Mouse (Mus musculus): ENCODE measurements around the gene Gm11042.

Gm11042 gene

DNA sequence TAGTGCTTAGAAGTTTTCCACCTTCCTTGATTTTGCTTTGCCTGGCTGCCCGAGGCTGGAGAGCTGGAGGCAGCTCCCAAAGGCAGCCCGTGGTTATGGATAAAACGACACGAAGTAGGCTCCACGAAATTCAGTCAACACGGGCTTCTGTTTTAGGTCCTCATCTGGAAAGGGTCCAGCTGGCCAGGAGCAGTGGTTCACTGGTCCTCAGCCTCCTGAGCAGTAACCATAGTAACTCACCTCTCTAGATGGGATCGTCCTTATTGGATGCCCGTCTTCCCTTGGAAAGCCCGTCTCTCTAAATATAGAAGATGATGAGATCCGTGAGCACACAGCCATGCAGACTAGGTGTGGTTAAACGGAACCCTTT is 31.5 kb downstream of the Gm11042 start:
- DNase-seq (ENCODE audit: extremely low read depth, low read depth, low spot score), result no peak

DNA sequence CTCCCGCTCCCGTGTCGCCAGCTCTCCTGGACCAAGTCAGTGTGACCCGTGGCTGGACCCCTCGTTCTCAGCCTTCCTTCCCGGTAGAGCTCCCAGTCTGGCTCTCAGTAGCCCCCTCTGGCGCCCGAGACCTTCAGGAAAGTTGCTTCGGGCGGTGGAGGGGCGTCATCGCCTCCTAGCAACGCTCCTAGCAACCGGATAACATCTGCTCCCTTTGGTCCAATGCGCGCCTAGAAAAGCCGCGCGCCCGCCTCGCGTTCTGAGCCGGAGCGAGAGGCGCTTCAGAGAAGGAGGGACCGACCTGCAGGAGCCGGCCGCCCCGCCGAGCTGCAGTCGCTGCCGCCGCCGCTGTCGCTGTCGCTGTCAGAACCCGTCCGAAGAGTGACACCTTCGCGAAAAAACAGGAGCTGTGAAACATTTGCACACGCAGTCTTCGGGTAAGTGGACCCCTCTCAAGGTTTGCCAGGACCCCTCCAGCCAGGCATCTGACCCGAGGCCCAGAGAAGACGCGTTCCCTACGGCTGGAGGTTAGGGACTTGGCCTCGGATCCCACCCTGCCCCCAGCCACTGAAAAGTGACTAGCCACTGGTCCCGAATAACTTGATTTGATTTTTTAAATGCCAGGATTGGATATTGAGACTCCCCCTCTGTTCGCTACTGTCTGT is 32.0 kb downstream of the Gm11042 start:
- no peak for DNase-seq (ENCODE audit: extremely low read depth, low read depth, low spot score)

DNA sequence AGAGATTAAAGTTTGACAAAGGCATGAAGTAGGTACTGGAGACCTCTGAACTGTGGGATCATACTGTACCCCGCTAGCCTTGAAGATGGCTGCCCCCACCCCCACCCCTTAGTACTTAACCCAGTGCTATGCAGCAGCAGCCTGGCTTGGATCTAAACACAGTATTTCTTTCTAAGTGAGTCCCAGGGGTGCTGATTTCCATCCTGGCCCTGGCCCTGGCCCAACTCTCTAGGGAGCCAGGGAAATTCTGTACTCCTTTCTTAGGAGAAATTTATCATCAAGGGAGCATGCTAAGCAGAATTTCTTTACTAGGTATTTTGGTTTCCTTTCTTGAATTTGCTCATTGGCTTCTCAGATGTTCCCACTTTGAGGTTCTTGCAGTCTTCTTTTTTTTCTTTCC is 33.3 kb downstream of the Gm11042 start:
- no peak for DNase-seq (ENCODE audit: extremely low read depth, low read depth, low spot score)

DNA sequence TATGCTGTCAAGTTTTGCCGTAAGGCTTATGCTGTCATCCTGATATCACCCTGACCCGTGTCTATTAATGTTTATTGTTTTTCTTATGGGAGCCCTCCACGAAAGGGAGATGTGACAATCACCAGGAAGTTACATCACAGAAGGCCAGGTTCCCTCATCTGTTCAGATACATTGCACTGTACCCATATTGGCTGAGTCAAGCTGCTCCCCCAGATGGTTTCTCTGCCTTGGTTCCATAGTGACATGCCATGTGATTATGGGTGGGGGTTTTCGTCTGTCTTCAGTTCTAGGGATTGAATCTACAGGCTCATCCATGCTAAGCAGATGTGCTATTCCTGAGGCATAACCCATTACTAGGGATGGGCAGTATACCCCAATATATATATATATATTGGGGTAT is 34.8 kb downstream of the Gm11042 start:
- no peak for DNase-seq (ENCODE audit: extremely low read depth, low read depth, low spot score)

DNA sequence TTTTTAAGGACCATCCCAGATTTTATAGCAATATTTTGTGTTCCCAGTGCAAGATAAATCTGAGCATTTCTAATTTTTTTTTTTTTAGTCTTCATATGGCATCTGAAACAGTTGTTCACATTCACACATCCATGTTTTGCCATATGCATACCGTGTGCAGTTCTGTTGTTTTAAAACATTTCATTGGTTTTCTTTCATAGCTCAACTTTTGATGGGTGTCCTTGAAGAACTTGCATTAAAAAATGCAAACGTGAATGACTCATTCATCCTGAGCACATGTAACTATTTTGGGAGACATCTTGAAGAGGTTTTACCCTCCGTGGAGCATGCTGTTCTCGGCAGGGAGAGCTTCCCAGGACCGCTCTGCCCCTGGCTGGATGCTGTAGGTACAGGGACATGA is 38.9 kb downstream of the Gm11042 start:
- DNase-seq (ENCODE audit: extremely low read depth, low read depth, low spot score), result no peak

DNA sequence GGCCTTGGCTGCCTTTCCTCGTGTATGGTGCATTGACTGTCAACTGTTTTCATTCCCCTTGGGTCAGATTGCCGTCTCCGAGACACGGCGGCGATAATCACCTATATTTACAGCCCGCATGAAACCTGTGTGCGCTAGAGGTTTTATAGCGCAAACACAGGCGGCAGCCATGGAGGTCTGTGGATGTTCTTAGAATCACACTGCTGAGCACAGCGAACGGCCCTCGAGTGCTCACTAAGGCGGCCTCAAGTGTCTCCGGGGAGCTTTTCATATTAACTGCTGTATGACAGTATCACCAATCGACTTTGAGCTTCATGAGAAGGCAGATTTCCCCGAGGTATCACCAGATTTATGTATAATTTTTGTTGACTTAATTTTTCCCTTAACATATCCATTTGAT is 43.6 kb downstream of the Gm11042 start:
- DNase-seq (ENCODE audit: extremely low read depth, low read depth, low spot score), result no peak

DNA sequence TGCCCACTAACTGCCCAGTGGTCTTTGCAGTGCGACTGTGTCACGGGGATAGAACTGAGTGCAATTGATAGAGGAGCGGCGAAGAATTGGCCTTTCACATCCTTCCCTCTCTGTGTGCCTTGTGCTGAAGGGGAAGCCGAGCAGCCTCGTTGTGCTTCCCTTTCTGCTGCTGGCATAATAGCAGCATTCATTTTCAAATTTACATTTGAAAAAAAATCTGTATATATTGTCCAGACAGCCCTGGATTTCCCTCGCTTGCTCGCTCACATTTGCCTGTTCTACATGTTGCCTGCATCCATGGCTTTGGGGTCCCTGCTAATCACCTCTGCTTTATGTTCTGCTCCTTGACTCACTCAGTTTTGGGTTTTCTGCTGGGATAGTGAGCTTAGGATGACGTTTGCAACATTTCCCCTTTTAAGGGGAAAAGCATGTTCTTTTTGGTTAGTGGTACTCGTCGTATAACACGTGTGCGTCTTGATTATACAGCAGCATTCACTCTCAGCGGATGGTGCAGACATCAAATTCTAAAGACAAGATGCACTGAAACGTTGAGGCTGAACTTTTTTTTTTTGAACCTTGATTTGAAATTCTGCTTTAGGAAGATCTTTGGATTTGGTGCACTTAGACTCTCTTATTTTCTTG is 47.4 kb downstream of the Gm11042 start:
- DNase-seq (ENCODE audit: extremely low read depth, low read depth, low spot score), result no peak

DNA sequence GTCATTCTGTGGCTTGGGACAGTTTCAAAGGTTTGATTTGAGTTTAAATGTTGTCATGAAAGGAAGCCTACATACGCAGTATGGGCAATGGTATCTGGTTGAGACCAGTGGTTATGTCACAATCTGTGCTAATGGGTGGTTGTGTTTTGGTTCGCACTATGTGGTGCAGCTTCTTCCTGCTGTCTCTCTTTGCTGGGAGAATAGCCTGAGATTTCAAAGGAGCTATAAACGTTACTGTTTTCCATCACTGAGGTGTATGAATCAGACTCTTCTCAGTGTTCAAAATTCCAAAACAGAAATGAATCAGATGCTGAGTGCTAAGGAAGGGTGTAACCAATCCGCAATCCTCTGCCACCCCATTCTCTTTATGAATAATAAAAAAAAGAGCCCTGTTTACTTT is 49.1 kb downstream of the Gm11042 start:
- no peak for DNase-seq (ENCODE audit: extremely low read depth, low read depth, low spot score)
